Mouse (Mus musculus): ENCODE results near the gene Rbm34. TPM values are rescaled to one million over a fixed set of nuclear protein-coding genes. Genes with fewer than 3 reads are reported as not detected.

Gene Rbm34
- polyA plus RNA-seq, 1 experiment from 2014 or later: 28.9 TPM

DNA sequence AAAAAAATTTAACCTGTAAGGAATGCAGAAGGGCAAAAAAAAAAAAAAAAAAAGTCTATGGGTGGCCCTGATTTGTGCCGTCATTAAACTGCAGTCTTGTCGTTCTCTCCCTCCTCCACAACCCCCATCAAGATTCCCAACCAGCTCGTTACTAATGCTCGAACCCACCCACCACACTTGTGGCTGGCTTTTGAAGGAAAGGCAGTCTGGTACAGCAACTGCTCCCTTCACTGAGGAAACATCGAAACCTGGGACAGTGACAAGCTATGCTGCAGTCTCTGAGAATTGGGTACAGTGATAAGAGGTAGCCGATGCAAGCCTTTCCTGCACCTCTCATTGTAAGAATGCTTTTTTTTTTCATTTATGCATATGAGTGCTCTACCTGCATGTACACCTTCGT lies 24.4 kb downstream of the Rbm34 start:
- Histone ChIP-seq H3K27me3 (ENCODE audit: low read depth, poor library complexity, severe bottlenecking) (no peaks in the 10 kb centered on the region), H3K9me3 (replicated peaks) (no peaks in the 10 kb centered on the region), H3K4me1 (peaks cover 12% of the 10 kb centered on the region), H3K27ac (peak overlapping the region; percentile 95; the same call in 1 of the 2 replicates), H3K36me3 (peaks cover 65% of the 10 kb centered on the region), H3K4me3 (no peak overlapping the region)
- WGBS: 80% methylated on average over 7 of the region's 7 CpGs
- DNase-seq (ENCODE audit: low spot score): no peak

DNA sequence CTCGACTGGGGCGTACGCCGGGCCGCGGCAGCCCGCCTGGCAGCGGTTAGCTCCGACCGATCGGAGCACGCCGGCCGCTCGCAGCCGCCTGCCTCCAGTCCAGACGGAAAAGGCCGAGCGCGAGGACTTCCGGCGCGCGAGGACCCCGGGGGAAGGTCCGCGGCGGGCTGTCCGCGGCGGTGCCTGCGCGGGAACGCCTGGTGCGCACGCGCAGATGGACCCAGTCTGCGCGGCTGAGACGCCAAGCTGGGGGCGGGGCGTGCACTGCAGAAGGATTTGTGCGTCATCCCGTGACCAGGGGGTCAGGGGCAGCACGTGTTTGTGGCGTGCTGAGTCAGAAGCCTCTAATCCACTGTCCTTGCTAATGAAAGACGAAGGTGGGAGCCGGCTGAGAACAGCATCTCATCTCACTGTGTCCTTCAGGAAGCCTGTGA lies 25.1 kb downstream of the Rbm34 start, which contains the start of gene Tomm20:
Gene Tomm20, minus strand, starts transcription at position 115 of the 434 bp plus-strand sequence.
- Histone ChIP-seq H3K4me3 (peak within 1 kb of the TSS; percentile 86), H3K36me3 (peaks cover 58% of the 10 kb centered on the region), H3K27me3 (ENCODE audit: low read depth, poor library complexity, severe bottlenecking) (no peaks in the 10 kb centered on the region), H3K4me1 (peaks cover 12% of the 10 kb centered on the region), H3K9me3 (replicated peaks) (no peaks in the 10 kb centered on the region), H3K27ac (peak within 1 kb of the TSS; percentile 95)
- WGBS: under 1% methylated on average over 48 of the region's 48 CpGs
- DNase-seq (ENCODE audit: low spot score): peak; percentile 98

DNA sequence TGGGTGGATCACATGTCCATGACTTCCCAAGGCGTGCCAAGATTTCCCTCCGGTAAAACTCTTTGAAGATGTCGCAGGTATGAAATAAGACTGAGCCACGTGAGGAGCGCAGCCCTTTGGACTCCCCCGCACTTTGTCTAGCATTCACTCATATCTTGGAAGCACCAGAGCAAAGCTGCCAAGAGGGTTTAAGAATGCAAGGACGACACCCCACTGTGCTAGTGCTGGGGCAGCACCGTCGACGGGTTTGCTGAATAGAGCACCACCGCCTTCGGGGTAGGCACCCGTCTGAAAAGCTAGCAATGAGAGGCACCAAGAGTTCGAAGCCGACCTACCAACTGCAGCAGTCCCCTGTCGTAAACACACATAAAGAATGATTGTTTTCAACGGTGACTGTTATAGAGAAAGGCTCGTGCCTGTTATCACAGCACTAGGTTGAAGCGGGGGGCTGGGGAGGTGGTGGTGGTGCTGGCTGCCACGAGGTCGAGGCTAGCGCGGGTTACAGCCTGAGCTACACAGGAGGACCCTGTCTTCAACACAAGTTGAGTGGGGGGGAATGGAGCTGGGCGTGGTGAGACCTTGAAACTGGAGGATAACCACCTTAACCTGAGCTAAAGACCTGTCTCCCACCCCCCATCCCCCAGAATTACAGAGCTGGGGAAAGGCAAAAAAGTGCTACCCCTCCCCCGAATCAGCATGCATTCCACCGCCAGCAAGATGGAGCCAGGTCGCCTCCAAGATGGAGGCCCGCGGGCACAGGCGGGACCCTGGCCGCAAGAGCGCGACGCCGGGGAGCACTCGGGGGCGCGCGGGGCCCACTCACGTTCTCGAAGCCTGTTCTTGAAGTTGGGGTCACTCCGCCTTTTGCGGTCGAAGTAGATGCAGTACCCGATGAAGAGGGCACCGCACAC lies 25.8 kb downstream of the Rbm34 start:
- H3K27me3 ChIP-seq (ENCODE audit: low read depth, poor library complexity, severe bottlenecking): no peaks in the 10 kb centered on the region
- peak overlapping the region; percentile 95 for H3K27ac ChIP-seq
- peak; percentile 78 for DNase-seq (ENCODE audit: low spot score)
- peak overlapping the region; percentile 86 for H3K4me3 ChIP-seq
- WGBS: under 1% methylated on average over 46 of the region's 46 CpGs
- no peaks in the 10 kb centered on the region for H3K9me3 ChIP-seq (replicated peaks)
- peaks cover 12% of the 10 kb centered on the region for H3K4me1 ChIP-seq
- H3K36me3 ChIP-seq: peaks cover 55% of the 10 kb centered on the region

DNA sequence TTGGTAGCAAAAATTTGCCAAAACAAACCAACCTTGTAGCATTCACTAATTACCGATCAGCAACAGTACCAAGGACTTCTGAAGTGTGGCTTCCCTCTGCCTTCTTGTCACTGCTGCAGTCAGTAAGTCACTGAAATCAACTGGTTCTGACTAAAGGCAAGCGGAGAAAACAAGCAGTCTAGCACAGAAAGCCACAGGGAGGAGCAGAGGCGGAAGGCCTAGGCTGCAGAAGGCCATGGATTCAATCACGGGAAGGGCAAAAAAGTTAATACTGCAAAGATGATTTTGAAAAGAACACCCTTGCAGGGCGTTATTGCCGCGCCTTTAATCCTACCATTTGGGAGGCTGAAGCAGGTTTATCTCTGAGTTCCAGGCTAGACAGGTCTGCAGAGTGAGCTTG lies 27.3 kb downstream of the Rbm34 start:
- Histone ChIP-seq H3K27ac (no peak overlapping the region), H3K36me3 (peaks cover 55% of the 10 kb centered on the region), H3K4me1 (peaks cover 12% of the 10 kb centered on the region), H3K4me3 (peak overlapping the region; percentile 86), H3K27me3 (ENCODE audit: low read depth, poor library complexity, severe bottlenecking) (no peaks in the 10 kb centered on the region), H3K9me3 (replicated peaks) (no peaks in the 10 kb centered on the region)
- WGBS: 91% methylated on average over 7 of the region's 7 CpGs
- DNase-seq (ENCODE audit: low spot score): no peak

DNA sequence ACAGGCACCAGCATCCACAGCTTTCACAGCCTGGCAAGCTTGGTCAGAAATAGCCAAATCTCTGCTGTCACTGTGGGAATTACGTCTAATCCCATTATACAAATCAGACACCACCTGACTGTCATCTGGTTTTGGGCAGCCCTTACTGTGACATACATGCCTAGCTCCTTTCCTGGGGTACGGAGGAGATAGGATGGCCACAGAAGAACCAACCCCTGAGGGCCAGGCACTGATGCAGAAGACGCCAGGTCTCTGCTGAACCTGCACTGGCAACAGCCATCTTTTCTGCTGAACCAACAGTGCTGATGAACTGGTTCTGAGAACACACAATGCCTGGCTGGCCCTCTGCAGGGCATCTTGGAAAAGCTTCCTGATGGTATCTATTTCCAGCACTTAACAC lies 33.5 kb downstream of the Rbm34 start:
- DNase-seq (ENCODE audit: low spot score): no peak
- Histone ChIP-seq H3K4me1 (no peaks in the 10 kb centered on the region), H3K36me3 (peaks cover 85% of the 10 kb centered on the region), H3K4me3 (no peak overlapping the region), H3K27ac (no peak overlapping the region), H3K9me3 (replicated peaks) (no peaks in the 10 kb centered on the region), H3K27me3 (ENCODE audit: low read depth, poor library complexity, severe bottlenecking) (no peaks in the 10 kb centered on the region)
- WGBS: 91% methylated on average over 3 of the region's 3 CpGs

DNA sequence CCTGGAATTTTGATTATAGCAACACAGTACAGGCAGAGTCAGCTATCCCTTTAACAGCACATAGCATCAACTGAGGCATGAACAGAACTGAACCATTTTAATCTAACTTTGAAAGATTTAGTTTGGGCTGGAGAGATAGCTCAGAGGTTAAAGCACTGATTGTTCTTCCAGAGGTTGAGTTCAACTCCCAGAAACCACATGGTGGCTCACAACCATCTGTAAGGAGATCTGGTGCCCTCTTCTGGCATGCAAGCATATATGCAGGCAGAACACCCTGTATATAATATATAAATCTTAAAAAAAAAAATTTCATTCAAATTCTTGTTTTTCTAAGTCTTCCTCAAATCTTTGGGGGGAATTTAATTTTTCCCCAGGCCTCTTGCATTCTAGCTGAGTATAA lies 34.9 kb downstream of the Rbm34 start:
- Histone ChIP-seq H3K4me3 (no peak overlapping the region), H3K36me3 (peaks cover 91% of the 10 kb centered on the region), H3K9me3 (replicated peaks) (no peaks in the 10 kb centered on the region), H3K27me3 (ENCODE audit: low read depth, poor library complexity, severe bottlenecking) (no peaks in the 10 kb centered on the region), H3K4me1 (no peaks in the 10 kb centered on the region), H3K27ac (no peak overlapping the region)
- DNase-seq (ENCODE audit: low spot score): no peak

DNA sequence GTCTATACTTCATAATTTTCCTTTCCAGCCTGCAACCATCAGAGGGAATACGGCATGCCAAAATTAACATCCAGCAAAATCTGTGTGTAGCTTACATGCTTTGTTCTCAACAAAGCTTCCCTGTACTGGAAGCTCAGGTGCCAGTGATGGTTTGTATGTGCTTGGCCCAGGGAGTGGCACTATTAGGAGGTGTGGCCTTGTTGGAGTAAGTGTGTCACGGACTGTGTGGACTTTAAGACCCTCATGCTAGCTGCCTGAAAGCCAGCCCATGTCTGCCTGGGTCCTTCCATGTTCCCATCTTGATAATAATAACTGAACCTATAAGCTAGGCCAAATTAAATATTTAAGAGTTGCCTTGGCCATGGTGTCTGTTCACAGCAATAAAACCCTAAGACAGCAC lies 35.5 kb downstream of the Rbm34 start:
- Histone ChIP-seq H3K27me3 (ENCODE audit: low read depth, poor library complexity, severe bottlenecking) (no peaks in the 10 kb centered on the region), H3K27ac (no peak overlapping the region), H3K36me3 (peaks cover 95% of the 10 kb centered on the region), H3K4me1 (no peaks in the 10 kb centered on the region), H3K4me3 (no peak overlapping the region), H3K9me3 (replicated peaks) (no peaks in the 10 kb centered on the region)
- DNase-seq (ENCODE audit: low spot score): no peak
- WGBS: 94% methylated on average over 2 of the region's 2 CpGs

DNA sequence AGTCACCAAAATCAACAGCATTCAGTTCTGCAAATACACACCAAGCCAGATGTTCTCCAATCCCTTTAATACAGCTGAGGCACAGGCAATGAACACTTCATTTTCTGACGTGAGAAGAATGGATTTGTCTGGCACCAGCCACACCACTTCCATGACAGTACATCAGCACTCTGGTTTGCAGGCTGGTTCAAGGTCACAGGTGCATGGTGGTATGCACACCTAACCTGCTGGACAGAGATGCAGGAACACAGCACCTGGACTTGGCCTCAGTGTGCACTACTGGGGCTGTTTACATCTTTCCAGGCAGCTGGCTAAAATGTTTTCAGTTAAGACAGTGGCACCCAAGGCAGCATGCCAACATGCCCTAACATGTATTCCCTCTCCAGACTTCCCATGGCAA lies 38.2 kb downstream of the Rbm34 start:
- H3K27ac ChIP-seq: no peak overlapping the region
- WGBS: 77% methylated on average over 1 of the region's 1 CpGs
- DNase-seq (ENCODE audit: low spot score): no peak
- H3K27me3 ChIP-seq (ENCODE audit: low read depth, poor library complexity, severe bottlenecking): no peaks in the 10 kb centered on the region
- no peak overlapping the region for H3K4me3 ChIP-seq
- H3K4me1 ChIP-seq: no peaks in the 10 kb centered on the region
- peaks cover 94% of the 10 kb centered on the region for H3K36me3 ChIP-seq
- no peaks in the 10 kb centered on the region for H3K9me3 ChIP-seq (replicated peaks)

DNA sequence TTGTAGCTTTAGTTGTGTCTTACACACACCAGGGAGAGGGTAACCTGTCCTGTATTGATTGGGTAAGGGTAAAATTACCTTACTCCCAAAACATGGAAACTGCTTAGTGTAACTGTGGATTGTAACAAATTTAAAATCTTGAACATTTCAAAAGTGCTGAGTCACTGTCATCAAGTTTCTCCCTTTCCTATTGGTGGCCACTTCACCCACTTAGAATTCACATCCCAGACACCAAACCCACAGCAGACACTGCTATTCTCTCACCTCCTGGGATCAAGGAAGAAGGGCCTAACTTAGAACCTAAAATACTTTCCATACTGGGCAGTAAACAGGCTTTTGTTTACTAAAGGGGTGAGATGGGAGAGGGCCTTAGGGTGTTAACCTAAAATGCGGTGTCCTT lies 38.6 kb downstream of the Rbm34 start:
- DNase-seq (ENCODE audit: low spot score): no peak
- H3K36me3 ChIP-seq: peaks cover 94% of the 10 kb centered on the region
- H3K9me3 ChIP-seq (replicated peaks): no peaks in the 10 kb centered on the region
- H3K4me3 ChIP-seq: no peak overlapping the region
- H3K27ac ChIP-seq: no peak overlapping the region
- 94% methylated on average over 1 of the region's 1 CpGs for WGBS
- H3K4me1 ChIP-seq: no peaks in the 10 kb centered on the region
- H3K27me3 ChIP-seq (ENCODE audit: low read depth, poor library complexity, severe bottlenecking): no peaks in the 10 kb centered on the region

DNA sequence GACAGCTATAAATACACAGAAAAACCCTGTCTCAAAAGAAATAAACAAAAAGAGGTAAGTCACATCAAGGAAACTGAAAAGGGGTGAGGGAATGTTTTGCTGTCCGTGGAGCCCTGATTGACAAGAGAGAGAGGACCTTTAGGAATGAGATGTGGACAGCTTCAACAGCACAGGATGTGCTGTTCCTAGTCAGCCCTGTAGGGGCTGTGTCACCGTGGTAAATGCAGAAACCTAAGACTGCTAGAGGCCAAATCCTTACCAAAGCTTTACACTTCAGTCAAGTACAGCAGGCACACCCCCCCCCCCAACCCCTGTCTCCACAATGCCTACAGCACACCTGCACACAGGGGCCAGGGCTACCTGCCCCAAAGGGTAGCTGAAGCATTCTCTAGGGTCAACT lies 39.2 kb downstream of the Rbm34 start:
- Histone ChIP-seq H3K36me3 (peaks cover 91% of the 10 kb centered on the region), H3K4me1 (no peaks in the 10 kb centered on the region), H3K4me3 (no peak overlapping the region), H3K9me3 (replicated peaks) (no peaks in the 10 kb centered on the region), H3K27ac (no peak overlapping the region), H3K27me3 (ENCODE audit: low read depth, poor library complexity, severe bottlenecking) (no peaks in the 10 kb centered on the region)
- 52% methylated on average over 2 of the region's 2 CpGs for WGBS
- no peak for DNase-seq (ENCODE audit: low spot score)

DNA sequence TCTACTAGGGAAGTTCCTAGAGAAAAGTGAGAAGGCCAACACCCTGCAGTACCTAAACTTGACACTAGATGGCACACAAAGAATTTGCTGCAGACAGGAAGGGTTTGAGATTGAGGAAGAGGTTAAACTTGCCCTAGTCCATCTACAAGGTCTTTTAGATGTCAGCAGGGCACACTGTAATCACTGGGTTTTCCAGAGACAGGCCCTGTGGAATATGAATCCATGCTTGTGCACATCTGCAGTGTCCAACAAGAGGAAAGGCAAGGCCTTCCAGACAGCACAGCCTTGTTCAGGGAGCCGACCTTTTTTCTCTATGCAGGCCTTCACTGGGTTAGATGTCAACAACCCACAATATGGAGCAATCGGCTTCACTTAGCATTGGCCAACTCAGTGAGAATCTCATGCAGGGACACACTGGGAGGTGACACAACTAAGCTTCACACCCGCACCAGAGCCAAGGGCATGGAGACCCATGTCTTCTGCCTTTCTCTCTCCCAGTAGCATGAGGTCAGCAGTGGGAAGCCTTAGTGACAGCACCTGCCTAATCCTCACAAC lies 41.2 kb downstream of the Rbm34 start:
- Histone ChIP-seq H3K36me3 (peaks cover 86% of the 10 kb centered on the region), H3K9me3 (replicated peaks) (no peaks in the 10 kb centered on the region), H3K4me3 (no peak overlapping the region), H3K4me1 (no peaks in the 10 kb centered on the region), H3K27me3 (ENCODE audit: low read depth, poor library complexity, severe bottlenecking) (no peaks in the 10 kb centered on the region), H3K27ac (no peak overlapping the region)
- peak; percentile 69 for DNase-seq (ENCODE audit: low spot score)
- 80% methylated on average over 3 of the region's 3 CpGs for WGBS

DNA sequence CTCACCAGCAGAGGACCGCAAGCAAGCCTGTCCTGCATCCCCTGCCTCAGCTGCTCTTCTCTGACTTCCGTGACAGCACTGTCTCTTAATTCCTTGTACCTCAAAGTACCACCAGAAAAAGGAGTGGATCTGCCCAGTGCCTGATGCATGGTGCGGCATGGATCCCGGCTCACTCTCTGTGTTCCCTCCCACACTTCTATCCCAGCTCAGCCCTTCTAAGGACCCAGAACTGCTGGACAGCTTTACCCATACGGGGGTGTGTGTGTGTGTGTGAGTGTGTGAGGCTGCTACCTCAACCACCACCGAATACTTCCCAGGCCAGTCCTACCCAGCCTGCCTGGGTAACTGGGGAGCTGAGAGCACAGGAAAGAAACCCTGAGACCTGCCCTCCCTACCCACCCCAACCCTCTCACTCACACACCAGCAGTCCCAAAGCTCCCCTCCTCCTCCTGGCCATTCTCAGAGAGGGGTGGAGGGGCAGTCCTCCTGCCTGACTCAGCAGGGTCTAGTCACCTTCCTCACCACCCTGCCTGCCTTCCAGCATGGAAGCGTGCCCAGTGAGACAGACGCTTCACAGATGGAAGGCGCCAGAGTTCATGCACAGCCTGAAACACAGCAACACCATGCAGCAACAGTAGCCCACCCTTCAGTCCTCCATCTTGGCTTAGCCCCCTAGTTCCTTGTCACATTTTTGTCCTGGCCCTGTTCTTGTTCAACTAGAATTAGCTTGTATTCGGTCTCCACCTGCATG lies 41.9 kb downstream of the Rbm34 start:
- no peak for DNase-seq (ENCODE audit: low spot score)
- no peak overlapping the region for H3K27ac ChIP-seq
- peaks cover 82% of the 10 kb centered on the region for H3K36me3 ChIP-seq
- WGBS: 92% methylated on average over 10 of the region's 10 CpGs
- H3K9me3 ChIP-seq (replicated peaks): no peaks in the 10 kb centered on the region
- no peaks in the 10 kb centered on the region for H3K27me3 ChIP-seq (ENCODE audit: low read depth, poor library complexity, severe bottlenecking)
- no peak overlapping the region for H3K4me3 ChIP-seq
- no peaks in the 10 kb centered on the region for H3K4me1 ChIP-seq

DNA sequence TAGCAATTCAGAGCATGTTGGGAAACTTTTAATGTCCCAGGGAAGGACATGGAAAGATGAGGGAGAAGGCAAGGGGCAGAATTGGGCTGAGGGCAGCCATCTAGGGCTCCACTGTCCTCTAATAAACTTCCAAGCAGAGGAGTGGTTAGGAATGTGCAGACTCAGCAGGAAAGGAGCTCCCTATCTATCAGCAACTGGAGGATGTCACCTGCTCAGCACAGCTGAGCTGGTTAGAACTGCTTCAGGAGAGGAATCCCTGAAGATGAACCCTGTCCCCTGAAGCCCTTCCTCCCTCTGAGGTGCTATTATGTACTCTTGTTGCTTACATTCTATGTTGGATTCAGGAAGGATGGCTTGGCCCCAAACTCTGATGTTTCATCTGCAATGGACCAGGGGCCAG lies 42.8 kb downstream of the Rbm34 start:
- DNase-seq (ENCODE audit: low spot score): no peak
- no peaks in the 10 kb centered on the region for H3K27me3 ChIP-seq (ENCODE audit: low read depth, poor library complexity, severe bottlenecking)
- H3K36me3 ChIP-seq: peaks cover 76% of the 10 kb centered on the region
- H3K4me3 ChIP-seq: no peak overlapping the region
- H3K4me1 ChIP-seq: no peaks in the 10 kb centered on the region
- no peaks in the 10 kb centered on the region for H3K9me3 ChIP-seq (replicated peaks)
- H3K27ac ChIP-seq: no peak overlapping the region
